Mouse (Mus musculus) heart, postnatal 25 days (tissue): ENCODE results near the gene Mfsd2b. TPM values are rescaled to one million over a fixed set of nuclear protein-coding genes. Genes with fewer than 3 reads are reported as not detected.
"Not testable (repeated sequence)": the region's sequence is repeated elsewhere in the genome, so short reads cannot be mapped to it uniquely, and the experiment has no call there.

Source experiments
- DNase-seq: peaks from one replicate; pipeline ENCODE4 v3.0.0; 2022; ENCODE audit warnings: low spot score
- intact Hi-C: fragments of 180-260 bp; cut with DNase I; formaldehyde crosslinking; loops from one replicate; pipeline ENCODE4 v1.15.1; 2025
- total RNA-seq, 2 experiments: library from RNA; stranded (reverse); gene quantifications; 2 replicates each; pipeline ENCODE4 v1.2.3; 2021

The Mfsd2b gene
- under 1 TPM; 0.64 to 0.73 TPM for total RNA-seq

DNA sequence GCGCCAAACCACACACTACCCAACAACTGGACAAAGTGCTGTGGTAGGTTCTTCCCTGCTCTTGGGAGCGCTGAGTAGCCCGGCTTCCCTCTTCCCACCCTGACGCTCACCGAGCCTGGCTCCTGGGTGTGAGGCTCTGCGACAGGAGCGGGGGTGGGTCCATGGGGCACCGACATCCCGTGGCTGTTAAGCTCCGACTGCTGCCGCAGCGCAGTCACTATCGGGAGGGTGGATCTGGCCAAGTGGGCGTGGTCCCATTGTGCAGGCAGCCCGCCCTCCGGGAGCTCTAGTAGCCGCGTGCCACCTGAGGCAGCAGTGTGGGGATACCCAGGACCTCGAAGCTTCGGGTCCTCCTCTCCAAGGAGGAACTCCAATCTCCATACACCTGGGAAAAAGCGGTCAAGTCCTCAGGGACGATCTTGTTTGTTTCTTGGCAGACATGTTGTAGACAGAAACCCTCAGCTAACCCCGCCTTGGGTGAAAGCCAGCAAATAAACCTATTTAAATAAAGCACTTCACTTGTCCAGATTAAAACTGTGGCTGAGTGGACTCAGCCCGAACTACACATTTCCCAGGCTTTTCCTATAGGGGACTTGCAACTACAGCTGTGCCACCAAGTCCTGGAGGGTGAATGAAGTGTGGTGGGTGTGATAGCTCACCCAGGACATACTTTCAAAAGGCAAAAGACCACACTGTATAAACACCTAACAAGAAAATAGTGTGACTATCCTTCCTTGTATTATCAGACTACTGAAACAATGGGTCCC lies at the start of gene Mfsd2b:
Mfsd2b (minus strand) TSS at position 199 of the 767 bp plus-strand sequence.
- peak; percentile 34 for DNase-seq
- intact Hi-C loops: no loop called here

DNA sequence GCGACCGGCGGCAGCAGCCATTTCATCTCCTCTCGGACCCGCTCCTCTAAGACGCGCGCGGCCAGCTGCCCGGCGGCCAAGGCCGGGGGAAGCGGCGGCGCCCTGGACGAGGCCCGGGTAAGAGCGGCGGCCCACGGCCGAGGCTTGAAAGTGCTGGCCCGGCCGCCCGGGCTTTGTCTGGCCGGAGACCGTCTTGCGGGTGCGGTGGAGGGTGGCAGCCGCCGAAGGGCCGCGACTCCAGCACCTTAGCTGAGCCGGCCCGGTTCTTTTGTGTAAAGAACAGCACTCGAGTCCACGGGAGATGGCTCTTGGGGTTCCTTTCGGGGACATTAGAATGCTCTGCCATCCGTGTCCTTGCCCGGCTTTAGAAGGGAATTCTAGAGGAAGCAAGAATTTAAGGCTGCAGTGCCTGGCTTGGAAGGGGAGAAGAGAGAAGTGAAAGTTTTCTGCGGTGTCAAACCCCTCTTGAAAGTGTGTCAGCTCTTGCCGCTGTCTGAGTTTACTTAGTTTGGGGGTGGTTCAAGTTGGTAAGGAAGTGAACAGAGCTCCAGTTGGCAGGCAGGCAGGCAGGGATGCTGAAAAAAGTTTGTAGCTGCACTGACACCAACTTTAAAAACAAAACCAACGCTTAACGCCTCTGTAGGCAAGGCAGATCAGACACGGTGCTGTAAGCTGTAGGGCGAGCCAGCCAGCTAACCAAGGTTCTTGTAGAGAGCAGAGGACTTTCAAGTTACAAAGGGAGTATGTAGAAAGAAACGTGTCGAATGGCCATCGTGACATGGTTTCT lies 43.8 kb upstream of the Mfsd2b start:
- DNase-seq: peak; percentile 29
- intact Hi-C loops: loop anchor here (5.0 to 10.0 kb wide), 7 partner anchors 41 to 1611 kb away; partner anchors contain the start of genes Fam228b, Fkbp1b, Gm3625 and Itsn2

DNA sequence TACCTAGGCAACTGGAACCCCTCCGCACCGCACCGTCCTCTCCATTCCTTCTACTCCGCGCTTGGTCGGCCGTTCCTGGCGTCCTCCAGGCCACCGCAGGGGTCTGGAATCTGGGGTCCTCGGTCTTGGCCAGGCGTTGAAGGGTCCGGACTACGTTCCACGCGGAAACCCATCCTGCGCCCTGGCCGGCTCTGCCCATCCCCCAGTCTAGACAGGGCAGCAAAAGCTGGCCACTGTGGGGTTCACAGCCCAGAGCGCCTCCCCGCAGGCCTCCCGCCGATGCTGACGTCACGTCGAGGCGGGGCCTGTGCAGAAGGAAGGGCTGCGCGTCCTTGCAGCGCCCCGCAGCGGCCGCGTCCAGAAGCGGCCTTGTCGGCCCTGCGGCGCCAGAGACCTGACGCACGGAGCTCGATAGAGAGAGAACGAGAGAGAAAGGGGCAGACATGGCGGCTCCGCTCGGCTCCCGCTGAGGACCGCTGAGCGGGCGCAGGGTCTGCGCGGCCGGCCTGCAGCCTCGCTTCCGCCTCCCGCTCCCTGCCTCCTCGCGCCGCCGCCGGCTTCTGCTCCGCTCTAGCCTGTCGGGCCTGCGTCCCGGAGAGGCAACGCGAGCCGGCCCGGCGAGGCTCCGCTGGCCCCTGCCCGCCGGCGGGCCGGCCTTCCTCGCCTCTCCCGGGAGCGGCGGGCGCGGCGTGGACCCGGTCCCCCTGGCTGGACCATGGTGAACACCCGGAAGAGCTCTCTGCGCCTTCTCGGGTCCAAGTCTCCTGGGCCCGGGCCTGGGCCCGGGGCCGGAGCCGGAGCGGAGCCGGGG lies 43.0 kb upstream of the Mfsd2b start, which contains the start of gene Atad2b:
Atad2b (plus strand) TSS at position 360 of the 811 bp plus-strand sequence.
- peak; percentile 96 for DNase-seq
- intact Hi-C loops: loop anchor here (5.0 to 10.0 kb wide), 7 partner anchors 40 to 1610 kb away; partner anchors contain the start of genes Fam228b, Fkbp1b, Gm3625 and Itsn2

DNA sequence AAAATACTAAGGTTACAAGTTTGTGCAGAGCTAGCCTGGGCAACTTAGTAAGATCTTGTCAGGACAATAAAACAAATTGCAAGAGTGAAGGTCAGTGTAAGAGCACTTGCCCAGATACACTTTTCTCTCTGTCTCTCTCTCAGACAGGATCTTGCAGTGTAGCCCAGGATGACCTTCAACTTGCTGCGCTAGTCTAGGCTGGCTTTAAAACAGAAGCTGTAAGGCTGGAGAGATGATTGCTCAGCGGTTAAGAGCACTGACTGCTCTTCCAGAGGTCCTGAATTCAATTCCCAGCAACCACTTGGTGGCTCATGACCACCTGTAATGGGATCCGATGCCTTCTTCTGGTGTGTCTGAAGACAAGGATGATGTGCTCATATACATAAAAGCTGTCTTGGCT lies 40.8 kb upstream of the Mfsd2b start:
- intact Hi-C loops: loop anchor here (5.0 to 10.0 kb wide), 7 partner anchors 38 to 1608 kb away; partner anchors contain the start of genes Fam228b, Fkbp1b, Gm3625 and Itsn2
- DNase-seq: no peak

DNA sequence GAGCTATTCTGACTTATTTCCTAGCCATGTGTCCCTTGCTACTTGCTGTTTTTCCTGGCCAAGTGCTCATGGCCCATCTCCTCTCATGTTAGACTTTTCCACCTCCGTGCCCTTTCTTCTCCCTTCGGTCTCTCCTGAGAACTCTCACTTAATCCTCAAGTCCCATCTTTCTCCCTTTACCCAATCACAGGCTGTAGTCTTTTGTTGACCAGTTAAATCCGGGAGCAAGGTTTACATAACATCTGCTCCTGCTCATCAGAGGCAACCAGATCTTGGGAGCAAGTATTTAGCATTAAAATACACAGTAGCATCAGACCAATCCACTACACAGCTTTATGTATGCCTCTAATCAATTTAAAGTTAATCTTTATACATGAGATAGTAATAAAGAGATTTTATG lies 40.3 kb upstream of the Mfsd2b start:
- intact Hi-C loops: loop anchor here (10.0 kb wide), 1 partner anchor 320 kb away; the partner anchor contains the start of genes Gm3625 and Itsn2
- no peak for DNase-seq

DNA sequence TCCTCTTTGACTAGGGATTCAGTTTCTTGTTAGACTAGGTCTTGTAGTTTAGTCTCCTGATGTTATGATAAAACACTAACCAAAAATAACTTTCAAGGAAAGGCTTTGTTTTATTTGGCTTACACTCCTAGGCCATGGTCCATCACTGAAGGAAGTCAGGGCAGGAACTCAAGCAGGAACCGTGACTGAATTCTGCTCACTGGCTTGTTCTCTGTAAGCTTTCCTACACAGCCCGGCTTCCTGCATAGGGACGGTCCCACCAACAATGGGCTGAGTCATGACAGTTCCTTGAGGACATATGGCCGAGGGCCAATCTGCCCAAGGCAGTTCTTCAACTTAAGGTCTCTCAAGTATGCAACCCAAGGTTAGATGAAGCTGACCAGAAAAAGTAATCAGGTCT lies 37.6 kb upstream of the Mfsd2b start:
- intact Hi-C loops: loop anchor here (10.0 kb wide), 1 partner anchor 317 kb away; the partner anchor contains the start of genes Gm3625 and Itsn2
- DNase-seq: peak; percentile 34

DNA sequence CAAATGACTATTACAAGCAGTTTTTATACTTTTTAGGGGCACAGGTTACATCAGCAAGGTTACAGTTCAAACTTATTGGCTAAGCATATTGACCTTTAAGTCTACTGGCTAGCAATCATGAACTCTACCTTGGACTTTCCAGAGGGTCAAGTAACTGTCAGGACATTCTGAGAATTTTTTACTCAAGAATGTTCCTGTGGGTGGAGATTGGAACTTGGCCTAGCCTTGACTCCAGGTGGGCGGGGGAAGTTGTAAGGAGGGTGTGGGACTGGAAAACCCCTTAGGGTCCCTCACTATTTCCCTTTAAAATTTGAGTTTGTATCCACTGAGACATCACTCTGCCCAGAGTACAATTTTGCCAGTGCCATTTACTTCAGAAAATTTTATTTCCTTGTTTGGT lies 36.3 kb upstream of the Mfsd2b start:
- not testable (repeated sequence) for DNase-seq
- intact Hi-C loops: loop anchor here (10.0 kb wide), 1 partner anchor 316 kb away; the partner anchor contains the start of genes Gm3625 and Itsn2

DNA sequence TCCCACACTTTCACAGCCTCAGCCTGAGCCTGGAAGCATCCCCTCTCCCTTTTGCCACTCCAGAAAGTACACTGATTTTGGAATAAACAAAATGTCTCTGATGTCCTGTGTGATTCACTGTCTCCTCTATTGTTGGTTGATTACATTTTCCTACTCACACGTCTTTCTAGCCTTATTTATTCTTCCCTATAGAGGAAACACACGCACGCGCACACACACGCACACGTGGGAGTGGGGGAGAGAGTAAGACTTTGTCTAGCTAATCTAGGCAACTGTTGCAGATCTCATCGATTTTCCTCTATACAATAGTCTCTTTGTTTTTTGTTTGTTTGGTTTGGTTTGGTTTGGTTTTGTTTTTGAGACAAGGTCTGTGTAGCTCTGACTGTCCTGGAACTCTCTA lies 34.2 kb upstream of the Mfsd2b start:
- no peak for DNase-seq
- intact Hi-C loops: no loop called here

DNA sequence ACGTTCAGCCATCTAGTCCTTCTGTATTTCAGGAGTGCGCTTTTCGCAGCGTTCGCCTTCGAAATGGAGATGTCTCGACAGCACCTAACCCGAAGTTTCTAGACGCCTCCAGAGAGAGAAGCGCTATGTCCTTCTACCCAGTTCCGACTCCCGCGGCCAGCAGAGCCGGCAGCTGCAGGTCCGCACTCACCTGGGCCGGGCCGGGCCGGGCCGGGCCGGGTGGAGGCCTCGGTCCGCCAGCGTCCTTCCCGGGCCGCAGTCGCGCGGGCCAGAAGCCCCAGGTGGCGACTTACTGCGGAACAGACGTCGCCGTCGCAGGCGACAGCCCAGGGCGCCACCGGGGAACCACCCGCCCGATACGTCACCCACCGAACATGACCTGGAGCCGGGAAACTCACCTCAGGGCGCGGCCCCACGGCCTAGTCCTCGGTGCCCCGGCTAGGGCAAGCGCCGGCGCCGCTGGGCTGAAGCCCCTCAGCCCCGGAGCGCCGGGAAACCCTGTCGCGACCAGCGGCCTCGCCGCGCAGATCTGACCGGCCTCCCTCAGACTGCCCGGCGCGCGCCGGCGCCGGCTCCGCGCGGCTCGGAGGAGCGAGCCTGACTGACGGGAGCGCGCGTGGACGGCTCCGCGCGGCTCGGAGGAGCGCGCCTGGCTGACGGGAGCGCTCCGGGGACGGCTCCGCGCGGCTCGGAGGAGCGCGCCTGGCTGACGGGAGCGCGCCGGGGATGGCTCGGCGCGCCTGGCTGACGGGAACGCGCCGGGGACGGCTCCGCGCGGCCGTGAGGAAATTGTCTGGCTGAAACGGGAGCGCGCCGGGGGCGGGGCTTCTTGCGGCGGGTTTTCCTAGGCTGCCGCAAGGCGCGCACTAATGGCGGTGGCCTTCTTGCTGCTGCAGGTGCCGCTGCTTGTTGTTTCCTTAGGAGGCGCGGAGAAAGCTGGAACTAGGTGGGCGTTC lies 33.1 kb upstream of the Mfsd2b start, which contains the start of gene Ubxn2a:
Ubxn2a (minus strand) TSS at position 755 of the 956 bp plus-strand sequence.
- intact Hi-C loops: no loop called here
- peak; percentile 87 for DNase-seq

DNA sequence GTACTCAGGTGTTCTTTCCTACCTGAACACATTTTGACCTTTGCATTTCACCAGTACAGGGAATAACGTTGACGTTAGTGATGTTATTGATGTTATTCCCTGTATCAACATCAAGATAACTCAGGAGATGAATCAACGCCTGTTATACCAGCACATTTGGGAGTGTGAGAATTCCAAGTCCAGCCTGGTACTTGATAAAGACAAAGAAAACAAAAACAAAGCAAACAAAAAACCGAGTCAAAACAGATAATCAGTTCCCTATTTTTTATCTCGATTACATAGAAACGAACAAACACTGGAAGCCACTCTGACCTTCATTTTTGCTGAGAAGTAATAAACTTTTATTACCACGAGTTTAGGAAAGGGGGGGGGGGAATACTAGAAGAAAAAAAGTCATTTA lies 32.3 kb upstream of the Mfsd2b start:
- intact Hi-C loops: no loop called here
- DNase-seq: no peak

DNA sequence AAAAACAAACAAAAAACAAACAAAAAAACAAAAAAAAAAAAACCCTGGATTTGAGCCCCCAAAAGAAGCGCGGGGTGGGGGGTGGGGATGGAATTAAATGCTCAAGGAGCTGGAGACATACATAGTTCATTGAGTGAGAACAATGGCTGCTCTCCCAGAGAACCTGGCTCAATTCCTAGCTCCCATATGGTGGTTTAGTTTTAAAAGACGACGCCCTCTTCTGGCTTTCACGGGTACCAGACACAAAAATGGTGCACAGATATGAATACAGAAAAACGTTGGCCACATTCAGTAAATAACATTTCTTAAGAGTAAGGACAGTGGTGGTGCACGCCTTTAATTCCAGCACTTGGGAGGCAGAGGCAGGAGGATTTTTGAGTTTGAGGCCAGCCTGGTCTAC lies 31.8 kb upstream of the Mfsd2b start:
- no peak for DNase-seq
- intact Hi-C loops: no loop called here

DNA sequence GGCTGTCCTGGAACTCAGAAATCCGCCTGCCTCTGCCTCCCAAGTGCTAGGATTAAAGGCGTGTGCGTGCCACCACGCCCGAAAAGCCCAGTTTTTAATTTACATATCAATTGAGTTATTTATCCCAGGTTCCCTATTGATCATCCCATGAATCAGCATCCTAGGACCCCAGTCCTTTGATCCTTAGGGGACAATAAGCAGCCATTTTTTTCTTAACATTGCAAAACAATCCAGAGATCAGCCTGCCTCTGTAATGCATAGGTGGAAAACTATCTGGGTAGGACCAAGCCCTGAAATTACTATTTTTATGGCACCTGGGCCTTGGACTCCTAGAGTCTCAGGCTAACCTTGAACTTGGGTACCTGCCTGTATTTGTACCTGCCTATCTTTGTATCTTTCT lies 23.9 kb upstream of the Mfsd2b start:
- no peak for DNase-seq
- intact Hi-C loops: no loop called here

DNA sequence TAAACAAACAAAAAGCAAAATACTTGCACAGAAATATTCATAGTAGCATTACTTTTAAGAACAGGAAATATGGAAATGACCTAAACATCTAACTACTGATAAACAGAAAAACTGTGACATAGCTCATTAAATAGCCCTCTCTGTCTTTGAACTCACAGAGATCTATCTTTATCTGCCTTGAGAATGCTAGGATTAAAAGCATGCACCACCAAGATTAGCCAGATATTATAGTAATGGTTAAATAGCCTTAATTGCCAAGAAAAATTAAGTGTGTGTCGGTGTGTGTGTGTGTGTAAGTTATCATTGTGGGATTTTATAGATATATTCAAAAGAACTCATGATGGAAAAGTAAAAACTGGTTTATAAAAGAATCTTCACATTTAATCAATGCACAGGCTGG lies 15.7 kb upstream of the Mfsd2b start:
- DNase-seq: no peak
- intact Hi-C loops: no loop called here

DNA sequence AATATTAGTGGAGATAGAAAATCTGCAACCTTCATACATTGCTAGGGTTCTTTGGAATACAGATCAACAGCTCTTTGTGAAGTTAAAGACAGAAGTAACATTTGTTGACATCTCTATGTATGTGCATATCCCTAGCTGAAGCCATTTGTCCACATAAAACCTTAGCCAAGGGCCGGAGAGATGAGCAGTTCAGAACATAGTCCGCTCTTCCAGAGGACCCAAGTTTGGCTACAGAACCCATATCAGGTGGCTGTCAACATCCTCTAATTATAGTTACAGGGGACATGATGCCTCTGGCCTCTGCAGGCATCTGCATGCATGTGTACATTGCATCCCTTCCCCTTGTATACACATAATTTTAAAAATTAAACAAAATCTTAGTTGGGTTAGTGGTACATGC lies 15.1 kb upstream of the Mfsd2b start:
- intact Hi-C loops: no loop called here

DNA sequence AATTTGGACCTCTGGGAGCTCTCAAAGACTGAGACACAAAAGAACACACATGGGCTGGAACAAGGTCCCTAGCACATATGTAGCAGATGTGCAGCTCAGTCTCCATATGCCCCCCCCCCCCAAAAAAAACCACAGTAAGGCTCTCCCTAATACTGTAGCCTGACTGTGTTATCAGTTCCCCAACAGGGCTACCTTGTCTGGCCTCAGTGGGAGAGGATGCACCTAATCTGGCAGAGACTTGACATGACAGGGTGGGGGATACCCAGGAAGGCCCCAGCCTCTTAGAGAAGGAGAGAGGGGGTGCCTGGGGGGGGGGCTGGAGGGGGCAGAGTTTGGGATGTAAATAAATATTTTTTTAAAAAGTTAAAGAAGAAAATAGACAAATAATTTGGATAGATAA lies 14.6 kb upstream of the Mfsd2b start:
- intact Hi-C loops: no loop called here
- no peak for DNase-seq

More for the DNA sequence above, 15.1 kb upstream of the Mfsd2b start:
- no peak for DNase-seq

DNA sequence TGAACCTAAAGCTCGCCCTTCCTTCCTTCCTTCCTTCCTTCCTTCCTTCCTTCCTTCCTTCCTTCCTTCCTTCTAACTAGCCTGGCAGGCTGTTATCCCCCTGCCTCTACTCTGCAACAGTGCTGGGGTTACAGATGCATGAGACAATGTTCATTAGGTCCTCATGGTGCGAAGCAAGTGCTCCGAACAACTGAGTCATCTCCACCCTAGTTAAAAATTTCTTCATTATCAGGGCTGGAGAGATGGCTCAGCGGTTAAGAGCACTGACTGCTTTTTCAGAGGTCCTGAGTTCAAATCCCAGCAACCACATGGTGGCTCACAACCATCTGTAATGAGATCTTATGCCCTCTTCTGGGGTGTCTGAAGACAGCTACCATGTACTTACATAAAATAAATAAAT lies 12.4 kb upstream of the Mfsd2b start:
- intact Hi-C loops, DNase-seq: not testable (repeated sequence)

DNA sequence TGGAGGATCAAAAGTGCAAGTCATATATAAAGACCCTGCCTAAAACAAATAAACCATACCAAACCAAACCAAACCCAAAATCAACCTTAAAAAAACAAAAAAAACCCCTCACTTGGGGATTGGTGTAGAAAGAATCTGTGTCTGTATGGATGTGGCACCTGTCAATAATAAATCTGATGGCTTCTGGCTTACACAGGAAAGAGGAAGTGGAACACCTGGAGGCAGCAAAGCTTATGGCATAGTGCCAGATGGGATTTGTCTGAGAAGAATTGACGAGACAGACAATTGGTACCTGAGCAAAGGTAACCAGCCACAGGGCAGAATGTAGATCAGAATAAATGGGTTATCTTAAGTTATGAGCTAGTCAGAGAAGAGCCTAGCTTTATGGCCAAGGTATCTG lies 10.9 kb upstream of the Mfsd2b start:
- intact Hi-C loops: no loop called here
- no peak for DNase-seq

DNA sequence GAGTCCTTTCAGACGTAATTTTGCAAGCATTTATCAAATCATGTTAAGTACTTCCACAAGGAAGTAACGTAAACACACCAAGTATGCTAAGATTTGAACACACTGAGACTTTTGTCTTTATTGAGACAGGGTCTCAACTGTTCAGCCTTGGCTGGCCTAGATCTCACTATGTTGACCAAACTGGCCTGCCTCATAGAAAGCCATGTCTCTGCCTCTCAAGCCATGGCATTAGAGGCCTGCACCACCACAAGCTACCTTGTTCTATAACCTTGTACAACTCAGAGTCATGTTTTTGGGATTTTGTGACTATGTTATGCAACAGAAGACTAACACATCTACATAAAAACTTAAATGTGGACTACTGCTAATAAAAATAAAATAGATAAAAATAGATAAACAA lies 7.9 kb upstream of the Mfsd2b start:
- no peak for DNase-seq
- intact Hi-C loops: no loop called here
